Mouse (Mus musculus) urinary bladder, postnatal 14 days (tissue): ENCODE measurements around the gene Stoml3.

Source experiments
- DNase-seq: peaks from one replicate; pipeline ENCODE4 v3.0.0; 2021; ENCODE audit warnings: low spot score

Gene Stoml3

GRCm38 (mm10) chr3:53488353-53488752 is at the start of gene Stoml3:
Gene Stoml3 (plus strand): TSS chr3:53488653.
- DNase-seq = no peak

GRCm38 (mm10) chr3:53445540-53445939 is 42.9 kb upstream of the Stoml3 start:
- no peak for DNase-seq

GRCm38 (mm10) chr3:53446801-53447200 is 41.7 kb upstream of the Stoml3 start:
- DNase-seq = no peak

- DNase-seq = no peak
These were observed 40.2 kb upstream of the Stoml3 start for GRCm38 (mm10) chr3:53448208-53448607.

- peak; percentile 2 for DNase-seq
These were observed 37.8 kb upstream of the Stoml3 start for GRCm38 (mm10) chr3:53450666-53451065.

GRCm38 (mm10) chr3:53452351-53452750 is 36.1 kb upstream of the Stoml3 start:
- peak; percentile 81 for DNase-seq

GRCm38 (mm10) chr3:53453346-53453745 is 35.1 kb upstream of the Stoml3 start:
- no peak for DNase-seq

- no peak for DNase-seq
These were observed 34.4 kb upstream of the Stoml3 start for GRCm38 (mm10) chr3:53454005-53454404.

GRCm38 (mm10) chr3:53454561-53454960 is 33.9 kb upstream of the Stoml3 start:
- no peak for DNase-seq

GRCm38 (mm10) chr3:53454984-53455383 is 33.5 kb upstream of the Stoml3 start:
- DNase-seq = no peak

GRCm38 (mm10) chr3:53457750-53458149 is 30.7 kb upstream of the Stoml3 start:
- DNase-seq = no peak

GRCm38 (mm10) chr3:53460106-53460505 is 28.3 kb upstream of the Stoml3 start:
- no peak for DNase-seq

GRCm38 (mm10) chr3:53462701-53463045 is 25.8 kb upstream of the Stoml3 start:
- no peak for DNase-seq

- peak; percentile 96 for DNase-seq
These were observed 25.2 kb upstream of the Stoml3 start, which contains the start of the genes Nhlrc3 and Proser1 for GRCm38 (mm10) chr3:53463046-53463764. Gene Nhlrc3 (minus strand): TSS chr3:53463332. Gene Proser1 (plus strand): TSS chr3:53463666.

- no peak for DNase-seq
These were observed 24.7 kb upstream of the Stoml3 start for GRCm38 (mm10) chr3:53463765-53464114.

GRCm38 (mm10) chr3:53464146-53464698 is 24.2 kb upstream of the Stoml3 start:
- DNase-seq = no peak

GRCm38 (mm10) chr3:53465330-53465729 is 23.1 kb upstream of the Stoml3 start:
- no peak for DNase-seq

- DNase-seq = no peak
These were observed 22.0 kb upstream of the Stoml3 start for GRCm38 (mm10) chr3:53466481-53466880.

GRCm38 (mm10) chr3:53467356-53467755 is 21.1 kb upstream of the Stoml3 start:
- no peak for DNase-seq

- no peak for DNase-seq
These were observed 18.8 kb upstream of the Stoml3 start for GRCm38 (mm10) chr3:53469650-53470049.

- DNase-seq = no peak
These were observed 16.4 kb upstream of the Stoml3 start for GRCm38 (mm10) chr3:53472061-53472460.

GRCm38 (mm10) chr3:53474179-53474578 is 14.3 kb upstream of the Stoml3 start:
- DNase-seq = no peak

- DNase-seq = peak; percentile 36
These were observed 12.6 kb upstream of the Stoml3 start for GRCm38 (mm10) chr3:53475889-53476288.

GRCm38 (mm10) chr3:53477468-53477867 is 11.0 kb upstream of the Stoml3 start:
- DNase-seq = no peak
